Mouse (Mus musculus) hindbrain, embryonic 10.5 days (tissue): ENCODE measurements around the gene Exoc6. TPM values are rescaled to one million over a fixed set of nuclear protein-coding genes. Genes with fewer than 3 reads are reported as not detected.

ENCODE experiments used
- DNase-seq: peaks from one replicate; pipeline ENCODE4 v3.0.0-alpha.2; 2017; ENCODE audit warnings: low spot score
- H3K27ac ChIP-seq: fragments of 300-500 bp; sonication (generic); 2 replicates; pipeline ENCODE4 v1.5.1; 2016; ENCODE audit warnings: mild to moderate bottlenecking, moderate library complexity
- H3K27me3 ChIP-seq: fragments of 300-500 bp; sonication (generic); 2 replicates; pipeline ENCODE4 v1.6.1; 2016; ENCODE audit warnings: mild to moderate bottlenecking; ENCODE audit not compliant: poor library complexity, insufficient read depth, severe bottlenecking
- H3K36me3 ChIP-seq: fragments of 300-500 bp; sonication (generic); 2 replicates; pipeline ENCODE4 v1.6.1; 2016; ENCODE audit warnings: mild to moderate bottlenecking, moderate library complexity
- H3K4me1 ChIP-seq: fragments of 300-500 bp; sonication (generic); replicated peaks from 2 replicates; pipeline ENCODE4 v1.6.1; 2016; ENCODE audit warnings: mild to moderate bottlenecking
- H3K4me3 ChIP-seq: fragments of 300-500 bp; sonication (generic); 2 replicates; pipeline ENCODE4 v1.5.1; 2016; ENCODE audit warnings: mild to moderate bottlenecking, moderate library complexity
- H3K9me3 ChIP-seq: fragments of 300-500 bp; sonication (generic); 2 replicates; pipeline ENCODE4 v1.6.1; 2016; ENCODE audit warnings: mild to moderate bottlenecking, moderate library complexity
- WGBS: fragments of 180-500 bp; shearing (Covaris S2); methylation state at CpG from one replicate; pipeline ENCODE4 v1.1.7; 2016; 5-methylcytosine and 5-hydroxymethylcytosine counted together
- polyA plus RNA-seq: library from polyadenylated mRNA; unstranded; fragments of >200 nt; fragmentation: Nextera tagmentation; extraction: Ambion mirVana; gene quantifications from 2 replicates; pipeline ENCODE4 v1.2.1, GENCODE M21; 2016

The Exoc6 gene
- polyA plus RNA-seq, 1 experiment from 2014 or later: 6.7 TPM

DNA sequence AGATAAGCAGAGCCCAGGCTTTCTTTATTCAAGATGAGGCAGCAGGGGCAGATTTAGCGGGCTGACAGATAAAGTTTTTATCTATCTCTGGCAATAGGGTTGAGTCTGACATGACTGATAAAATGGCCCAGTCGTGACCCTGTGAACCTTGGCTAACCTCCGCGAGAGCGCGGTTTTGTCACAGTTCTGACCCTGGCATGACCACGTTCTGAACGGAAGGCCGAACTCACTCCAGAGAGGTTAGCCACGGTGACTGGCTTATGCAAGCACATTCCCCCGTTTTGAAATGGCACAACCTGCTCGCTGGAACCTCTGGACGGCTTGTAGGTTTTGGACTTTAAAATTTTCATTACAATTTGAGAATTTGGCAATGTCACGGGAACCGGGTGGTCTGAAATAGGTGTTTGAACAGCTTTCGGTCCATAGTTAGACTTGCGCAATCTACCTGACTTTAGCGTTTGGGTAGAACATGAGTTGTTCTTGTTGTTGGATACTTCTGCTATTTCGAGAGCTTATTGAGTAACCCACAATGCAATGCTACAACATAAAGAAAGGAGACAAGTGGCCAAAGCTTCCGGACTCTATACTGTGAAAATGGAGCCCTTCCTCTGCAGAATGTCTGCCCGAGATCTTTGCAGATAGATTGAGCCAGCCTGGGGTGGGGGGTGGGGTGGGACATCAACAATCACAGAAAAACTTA lies 152.3 kb downstream of the Exoc6 start:
- peaks cover 89% of the 10 kb centered on the region for H3K27me3 ChIP-seq
- no peaks in the 10 kb centered on the region for H3K9me3 ChIP-seq
- no peak overlapping the region for H3K27ac ChIP-seq
- no peak overlapping the region for H3K4me3 ChIP-seq
- DNase-seq: no peak
- peaks cover 19% of the 10 kb centered on the region for H3K4me1 ChIP-seq
- WGBS: 67% methylated on average over 21 of the region's 21 CpGs
- H3K36me3 ChIP-seq: no peaks in the 10 kb centered on the region

DNA sequence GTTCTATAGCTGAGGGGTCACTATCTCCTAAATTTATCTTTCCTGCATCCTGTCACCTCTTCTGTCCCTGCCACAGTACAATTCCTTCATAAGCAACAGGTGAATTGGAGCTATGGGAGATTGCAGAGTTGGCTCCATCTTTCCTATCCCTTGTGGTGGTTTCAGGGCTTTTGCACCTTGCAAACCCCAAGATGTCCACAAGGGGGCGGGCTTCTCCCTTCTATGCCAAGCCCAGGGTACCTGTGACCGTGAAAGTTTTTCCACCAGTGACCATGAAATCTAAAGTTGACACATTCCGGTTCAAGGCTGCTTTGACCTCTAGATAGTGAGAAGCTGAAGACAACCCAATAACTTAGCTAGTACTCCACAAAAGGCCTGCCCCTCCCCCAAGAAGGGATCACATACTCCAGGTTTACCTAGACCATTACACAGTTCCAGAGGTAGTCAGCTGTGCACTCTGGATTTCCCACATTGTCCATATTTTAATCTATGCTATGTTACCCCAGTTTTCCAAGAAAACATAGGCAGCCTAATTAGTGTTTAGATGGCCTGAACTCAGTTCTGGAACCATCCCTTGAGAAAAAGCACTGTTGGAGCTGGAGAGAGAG lies 153.8 kb downstream of the Exoc6 start:
- DNase-seq: peak; percentile 78
- 12% methylated on average over 3 of the region's 3 CpGs for WGBS
- Histone ChIP-seq H3K36me3 (no peaks in the 10 kb centered on the region), H3K4me3 (no peak overlapping the region), H3K4me1 (peaks cover 4% of the 10 kb centered on the region), H3K9me3 (no peaks in the 10 kb centered on the region), H3K27me3 (peaks cover 74% of the 10 kb centered on the region), H3K27ac (no peak overlapping the region)

DNA sequence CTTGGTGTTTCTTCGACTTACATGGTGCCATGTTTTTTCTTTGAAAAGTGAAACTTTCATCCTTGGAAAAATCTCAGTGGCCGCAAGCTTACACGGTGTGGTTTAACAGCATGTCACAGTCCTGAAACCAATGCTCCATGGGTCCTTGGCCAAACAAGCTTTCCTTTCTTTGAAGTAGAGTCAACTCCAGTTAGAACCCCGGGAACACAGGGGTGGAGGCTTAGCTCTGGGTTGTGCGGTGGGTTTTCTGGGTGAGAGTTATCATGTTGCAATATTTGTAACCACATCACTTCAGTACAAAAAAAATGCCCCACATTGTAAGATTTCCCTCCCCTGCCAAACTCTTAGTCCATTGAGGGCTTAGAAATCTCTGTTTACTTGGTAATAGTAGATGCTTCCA lies 155.5 kb downstream of the Exoc6 start:
- peaks cover 57% of the 10 kb centered on the region for H3K27me3 ChIP-seq
- no peak for DNase-seq
- H3K9me3 ChIP-seq: no peaks in the 10 kb centered on the region
- H3K27ac ChIP-seq: no peak overlapping the region
- H3K4me1 ChIP-seq: no peaks in the 10 kb centered on the region; the same call in 1 of the 2 replicates
- H3K36me3 ChIP-seq: no peaks in the 10 kb centered on the region
- 91% methylated on average over 5 of the region's 5 CpGs for WGBS
- no peak overlapping the region for H3K4me3 ChIP-seq

DNA sequence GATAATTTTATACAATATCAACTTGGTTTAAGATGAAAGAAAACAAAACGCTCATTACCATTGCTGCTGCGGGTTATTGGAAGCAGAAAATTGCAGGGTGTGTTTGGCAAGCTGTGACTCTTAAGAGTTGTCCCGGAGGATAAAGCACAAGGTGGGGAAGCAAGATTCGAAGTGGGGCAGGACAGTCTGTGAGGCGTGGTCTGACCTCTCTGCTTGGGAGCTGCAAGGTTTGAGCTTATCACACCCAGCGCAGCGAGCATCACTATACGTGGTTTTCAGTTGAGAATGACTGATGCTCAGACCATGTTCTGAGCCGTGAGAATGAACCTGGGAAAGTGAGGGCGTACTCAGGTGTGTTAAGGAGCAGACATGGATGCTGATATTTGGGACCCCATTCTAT lies 164.5 kb downstream of the Exoc6 start:
- DNase-seq: no peak
- Histone ChIP-seq H3K4me1 (0 out of 2 replicates have a peak, but pooled peaks cover 2% of the 10 kb centered on the region), H3K9me3 (no peaks in the 10 kb centered on the region), H3K36me3 (no peaks in the 10 kb centered on the region), H3K4me3 (no peak overlapping the region), H3K27ac (no peak overlapping the region), H3K27me3 (0 out of 2 replicates have a peak, but pooled peaks cover 5% of the 10 kb centered on the region)
- 79% methylated on average over 10 of the region's 10 CpGs for WGBS

DNA sequence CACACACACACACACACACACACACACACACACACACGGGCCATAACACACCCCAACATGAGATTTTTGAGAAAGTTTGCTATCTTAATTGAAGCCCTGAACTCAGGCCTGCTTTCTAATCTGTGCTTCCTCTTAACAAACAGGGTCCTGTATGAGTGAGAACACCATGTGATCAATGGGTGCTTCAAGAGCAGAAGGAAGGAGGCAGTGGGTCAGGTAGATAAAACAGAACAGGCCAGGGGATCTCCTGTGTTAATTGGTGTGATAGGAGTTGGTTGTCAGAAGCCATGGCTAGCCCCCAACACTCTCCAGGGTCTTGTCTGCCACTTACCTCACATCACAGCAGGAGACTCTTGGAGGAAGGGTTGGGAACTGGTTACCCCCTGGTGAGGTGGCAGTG lies 165.8 kb downstream of the Exoc6 start:
- 63% methylated on average over 1 of the region's 1 CpGs for WGBS
- 0 out of 2 replicates have a peak, but pooled peaks cover 5% of the 10 kb centered on the region for H3K27me3 ChIP-seq

DNA sequence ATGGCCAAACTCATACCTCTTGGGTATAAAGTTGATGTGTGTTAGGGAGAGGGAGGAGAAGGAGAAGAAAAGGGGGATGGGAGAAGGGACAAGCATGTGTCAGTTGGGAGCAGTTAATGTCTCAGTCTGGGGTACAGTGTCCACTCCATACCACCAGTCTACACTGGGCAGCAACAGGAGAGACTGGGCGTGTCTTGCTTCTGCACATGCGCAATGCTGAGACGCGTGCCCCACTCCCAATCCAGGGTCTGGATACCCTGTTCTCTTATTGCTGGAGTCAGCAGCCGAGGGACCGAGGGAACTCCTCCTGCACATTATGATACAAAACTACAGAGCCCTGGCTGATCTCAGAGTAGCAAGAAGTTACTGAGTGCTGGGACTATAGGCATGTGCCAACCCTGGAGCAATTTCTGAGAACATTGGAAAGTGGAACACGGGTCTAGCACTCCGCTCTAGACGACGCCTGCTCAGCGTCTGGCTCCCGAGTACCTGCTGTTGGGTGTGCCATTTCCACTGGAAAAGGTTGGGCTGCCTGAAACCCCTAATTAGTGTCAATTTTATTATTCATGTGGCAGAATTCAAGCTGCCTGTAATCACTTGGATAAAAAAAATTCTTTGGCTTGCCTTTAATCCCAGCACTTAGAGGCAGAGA lies 166.4 kb downstream of the Exoc6 start:
- H3K36me3 ChIP-seq: no peaks in the 10 kb centered on the region
- 86% methylated on average over 12 of the region's 12 CpGs for WGBS
- no peak overlapping the region for H3K4me3 ChIP-seq
- 0 out of 2 replicates have a peak, but pooled peaks cover 5% of the 10 kb centered on the region for H3K27me3 ChIP-seq
- 0 out of 2 replicates have a peak, but pooled peaks cover 2% of the 10 kb centered on the region for H3K4me1 ChIP-seq
- H3K9me3 ChIP-seq: no peaks in the 10 kb centered on the region
- no peak for DNase-seq
- H3K27ac ChIP-seq: no peak overlapping the region

More for the DNA sequence above, 165.8 kb downstream of the Exoc6 start:
- DNase-seq: no peak
- Histone ChIP-seq H3K36me3 (no peaks in the 10 kb centered on the region), H3K4me1 (0 out of 2 replicates have a peak, but pooled peaks cover 2% of the 10 kb centered on the region), H3K4me3 (no peak overlapping the region), H3K27ac (no peak overlapping the region), H3K9me3 (no peaks in the 10 kb centered on the region)

DNA sequence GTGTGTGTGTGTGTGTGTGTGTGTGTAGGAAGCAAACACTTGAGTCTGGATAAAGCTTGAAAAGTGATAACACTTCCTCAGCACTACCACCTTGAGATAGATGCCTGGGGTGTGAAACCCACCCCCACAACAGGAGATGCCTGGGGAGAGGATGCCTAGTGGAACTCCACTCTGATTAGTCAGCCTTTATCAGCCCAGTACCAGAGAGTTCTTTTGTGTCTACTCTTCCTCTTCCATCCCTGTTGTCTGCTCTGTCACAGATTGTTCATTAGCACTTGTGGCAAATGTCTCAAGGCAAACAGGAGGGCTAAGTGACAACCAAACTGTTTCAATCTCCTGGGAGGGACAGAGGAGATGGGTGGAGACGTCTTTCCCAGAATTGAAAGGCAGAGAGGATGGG lies 168.9 kb downstream of the Exoc6 start:
- Histone ChIP-seq H3K4me3 (no peak overlapping the region), H3K27ac (no peak overlapping the region), H3K4me1 (0 out of 2 replicates have a peak, but pooled peaks cover 2% of the 10 kb centered on the region), H3K27me3 (0 out of 2 replicates have a peak, but pooled peaks cover 5% of the 10 kb centered on the region), H3K9me3 (no peaks in the 10 kb centered on the region), H3K36me3 (no peaks in the 10 kb centered on the region)
- DNase-seq: no peak
- 28% methylated on average over 1 of the region's 1 CpGs for WGBS

DNA sequence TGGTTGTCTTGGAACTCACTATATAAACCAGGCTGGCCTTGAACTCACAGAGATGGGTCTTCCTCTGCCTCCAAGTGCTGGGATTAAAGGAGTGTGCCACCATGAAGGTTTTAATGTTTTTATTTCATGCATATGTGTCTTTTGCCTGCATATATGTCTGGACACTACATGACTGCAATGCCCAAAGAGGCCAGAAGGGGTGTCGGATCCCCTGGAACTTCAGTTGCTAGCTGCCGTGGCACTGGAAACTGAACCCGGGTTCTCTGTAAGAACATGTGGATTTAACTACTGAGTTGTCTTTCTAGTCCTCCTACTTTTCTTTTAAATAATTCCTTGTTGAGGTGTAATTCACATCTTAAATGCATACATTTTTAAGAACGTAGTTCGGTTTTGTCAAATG lies 174.4 kb downstream of the Exoc6 start:
- Histone ChIP-seq H3K4me1 (no peaks in the 10 kb centered on the region), H3K27me3 (no peaks in the 10 kb centered on the region), H3K9me3 (no peaks in the 10 kb centered on the region), H3K36me3 (no peaks in the 10 kb centered on the region), H3K4me3 (no peak overlapping the region), H3K27ac (no peak overlapping the region)
- 95% methylated on average over 5 of the region's 5 CpGs for WGBS
- DNase-seq: no peak

DNA sequence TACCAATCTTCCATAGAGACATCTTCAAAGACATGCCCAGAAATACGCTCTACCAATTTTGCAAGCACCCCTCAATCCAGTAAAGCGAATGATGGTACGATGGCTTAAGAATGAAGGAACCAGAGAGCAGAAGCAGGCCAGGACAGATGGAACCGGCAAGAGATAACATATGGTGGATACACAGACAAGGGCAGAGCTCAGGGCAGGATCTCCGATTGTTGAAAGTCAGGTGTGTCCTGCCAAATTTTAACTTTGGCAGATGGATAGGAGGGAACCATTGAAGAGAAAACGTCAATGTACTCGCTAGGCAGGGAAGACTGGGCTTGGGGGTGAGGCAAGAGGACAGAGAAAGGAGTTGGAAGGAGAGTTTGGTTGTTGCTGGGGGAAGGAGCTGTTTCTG lies 176.4 kb downstream of the Exoc6 start:
- 91% methylated on average over 7 of the region's 7 CpGs for WGBS
- no peak for DNase-seq
- H3K36me3 ChIP-seq: no peaks in the 10 kb centered on the region
- no peak overlapping the region for H3K4me3 ChIP-seq
- H3K9me3 ChIP-seq: peaks cover 4% of the 10 kb centered on the region; the same call in 1 of the 2 replicates
- H3K27ac ChIP-seq: no peak overlapping the region
- no peaks in the 10 kb centered on the region for H3K27me3 ChIP-seq
- no peaks in the 10 kb centered on the region for H3K4me1 ChIP-seq

DNA sequence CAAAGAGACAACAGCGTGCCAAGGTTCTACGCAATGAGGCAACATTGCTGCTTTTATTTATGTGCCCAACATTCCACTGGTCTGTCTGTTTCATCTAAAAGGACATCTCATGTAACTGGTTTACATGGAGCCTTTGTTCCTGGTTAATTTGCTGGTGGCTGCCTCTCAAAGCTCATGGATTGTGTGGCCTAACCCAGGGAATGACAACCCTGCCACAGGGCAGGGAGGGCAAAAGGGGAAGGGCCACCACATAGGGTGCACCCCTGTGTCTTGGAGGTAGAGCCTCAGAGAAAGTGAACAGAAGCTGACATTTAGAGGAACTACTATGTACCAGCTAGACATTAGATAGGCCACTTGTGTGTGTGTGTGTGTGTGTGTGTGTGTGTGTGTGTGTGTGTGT lies 177.1 kb downstream of the Exoc6 start:
- no peak for DNase-seq
- no peak overlapping the region for H3K27ac ChIP-seq
- H3K27me3 ChIP-seq: no peaks in the 10 kb centered on the region
- H3K36me3 ChIP-seq: no peaks in the 10 kb centered on the region
- 94% methylated on average over 2 of the region's 2 CpGs for WGBS
- peaks cover 4% of the 10 kb centered on the region; the same call in 1 of the 2 replicates for H3K9me3 ChIP-seq
- H3K4me1 ChIP-seq: no peaks in the 10 kb centered on the region
- no peak overlapping the region for H3K4me3 ChIP-seq

Other genes starting within 250 kb of the Exoc6 start
- 46.1 and 56.8 TPM in 2 replicates for gene Ide, start 212.6 kb upstream of the Exoc6 start, polyA plus RNA-seq
- gene Kif11, start 174.0 kb upstream of the Exoc6 start, polyA plus RNA-seq: 60.1 and 80.2 TPM in 2 replicates
- 6.6 and 7.7 TPM in 2 replicates for gene Hhex, start 115.6 kb upstream of the Exoc6 start, polyA plus RNA-seq
- 10.0 and 10.1 TPM in 2 replicates for gene Cyp26c1, start 135.2 kb downstream of the Exoc6 start, polyA plus RNA-seq
- 39.8 and 42.5 TPM in 2 replicates for gene Cyp26a1, start 147.4 kb downstream of the Exoc6 start, polyA plus RNA-seq